Mouse (Mus musculus): ENCODE measurements at regions not wholly inside any gene's neighbourhood (a gene's known extent, or its start where the extent isn't known, plus 50 kb on each side); places are given as distances from the start of the nearest gene placed in this dataset.

GRCm38 (mm10) chr10:92333869-92334268 lies 388.4 kb downstream of the Nedd1 start:
- no peak for DNase-seq

GRCm38 (mm10) chr10:92333042-92333774 lies 389.0 kb downstream of the Nedd1 start:
- DNase-seq, result no peak

- no peak for DNase-seq
These were observed 392.1 kb downstream of the Nedd1 start for GRCm38 (mm10) chr10:92330150-92330549.

GRCm38 (mm10) chr10:92329661-92330060 lies 392.6 kb downstream of the Nedd1 start:
- no peak for DNase-seq

GRCm38 (mm10) chr10:92325284-92325989 lies 396.8 kb downstream of the Nedd1 start:
- DNase-seq, result no peak

- no peak for DNase-seq
These were observed 407.6 kb downstream of the Nedd1 start for GRCm38 (mm10) chr10:92314606-92315005.

GRCm38 (mm10) chr10:92312278-92312677 lies 409.9 kb downstream of the Nedd1 start:
- no peak for DNase-seq

- DNase-seq, result no peak
These were observed 413.6 kb downstream of the Nedd1 start for GRCm38 (mm10) chr10:92308643-92309042.

- DNase-seq, result no peak
These were observed 414.4 kb downstream of the Nedd1 start for GRCm38 (mm10) chr10:92307861-92308260.

GRCm38 (mm10) chr10:92298693-92299092 lies 423.5 kb downstream of the Nedd1 start:
- DNase-seq, result no peak

- DNase-seq, result no peak
These were observed 425.4 kb downstream of the Nedd1 start for GRCm38 (mm10) chr10:92296837-92297236.

GRCm38 (mm10) chr10:92296303-92296702 lies 425.9 kb downstream of the Nedd1 start:
- DNase-seq, result no peak

GRCm38 (mm10) chr10:92293261-92293660 lies 429.0 kb downstream of the Nedd1 start:
- no peak for DNase-seq

- DNase-seq, result no peak
These were observed 433.0 kb downstream of the Nedd1 start for GRCm38 (mm10) chr10:92289230-92289629.

GRCm38 (mm10) chr10:92284231-92284630 lies 438.0 kb downstream of the Nedd1 start:
- no peak for DNase-seq

GRCm38 (mm10) chr10:92277981-92278380 lies 444.2 kb downstream of the Nedd1 start:
- DNase-seq, result no peak

GRCm38 (mm10) chr10:92257815-92258214 lies 464.4 kb downstream of the Nedd1 start:
- no peak for DNase-seq

- DNase-seq, result no peak
These were observed 473.6 kb downstream of the Nedd1 start for GRCm38 (mm10) chr10:92248648-92249047.

GRCm38 (mm10) chr10:92247449-92247805 lies 474.8 kb downstream of the Nedd1 start:
- DNase-seq, result no peak

- DNase-seq, result no peak
These were observed 475.3 kb downstream of the Nedd1 start for GRCm38 (mm10) chr10:92246785-92247448.

GRCm38 (mm10) chr10:92242714-92243440 lies 479.3 kb downstream of the Nedd1 start:
- peak; percentile 30 for DNase-seq

GRCm38 (mm10) chr10:92237881-92238280 lies 484.3 kb downstream of the Nedd1 start:
- DNase-seq, result no peak

- DNase-seq, result no peak
These were observed 490.1 kb downstream of the Nedd1 start for GRCm38 (mm10) chr10:92232081-92232480.

All from adrenal gland, postnatal 14 days (tissue).